Mouse (Mus musculus) embryo, embryonic 11 days (tissue): ENCODE results near the gene Ctcf.

ENCODE experiments used
- DNase-seq: peaks from one replicate; pipeline ENCODE4 v3.0.0-alpha.2; 2015

Ctcf gene

GRCm38 (mm10) chr8:105657641-105658040 lies 21.3 kb downstream of the Ctcf start:
- no peak for DNase-seq

- peak; percentile 30 for DNase-seq
Observed at GRCm38 (mm10) chr8:105661167-105661566, 24.8 kb downstream of the Ctcf start.

DNA sequence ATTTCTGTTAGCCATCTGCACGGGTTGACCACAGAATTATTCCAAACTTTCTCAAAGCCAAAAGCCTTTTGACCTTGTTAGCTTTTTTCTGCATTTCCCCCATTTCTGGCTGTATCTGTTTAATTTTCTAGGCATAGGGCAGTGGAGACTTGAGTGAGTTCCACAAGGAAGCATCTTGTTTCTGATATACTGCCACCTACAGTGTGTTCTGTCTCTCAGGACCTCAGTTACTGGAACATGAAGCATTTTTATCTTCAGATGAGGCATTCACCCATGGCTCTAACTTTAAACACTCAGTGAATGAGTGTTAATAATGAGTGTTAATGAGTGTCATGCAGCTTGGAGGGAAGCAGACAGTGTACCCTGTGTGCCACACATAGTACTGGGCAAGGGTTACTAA lies 41.5 kb downstream of the Ctcf start:
- no peak for DNase-seq

GRCm38 (mm10) chr8:105685325-105685724 lies 49.0 kb downstream of the Ctcf start:
- no peak for DNase-seq

DNA sequence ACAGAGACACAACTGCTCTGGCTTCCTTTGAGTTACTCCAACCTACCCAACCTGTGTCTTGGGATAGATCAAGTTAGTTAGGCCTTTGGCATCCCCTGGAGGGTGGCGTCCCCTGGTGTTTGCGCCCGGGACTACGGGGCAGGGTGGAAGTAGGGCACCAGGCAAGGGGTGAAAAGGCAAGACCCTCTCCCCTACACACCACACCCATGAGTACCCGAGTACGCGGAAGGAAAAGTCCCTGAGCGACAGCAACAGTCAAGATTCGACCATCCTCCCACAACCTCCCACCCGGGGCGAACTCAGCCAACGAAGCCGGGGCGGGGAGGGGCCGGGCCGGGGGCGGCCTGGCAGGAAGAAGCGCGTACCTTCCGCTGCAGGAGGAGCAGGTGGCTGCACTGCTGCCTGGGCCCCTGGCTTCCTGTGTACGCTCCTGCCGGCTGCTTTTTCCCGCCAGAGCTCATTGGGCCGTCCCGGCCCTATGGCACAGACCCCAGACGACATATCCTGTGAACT lies 49.5 kb downstream of the Ctcf start, which contains the start of gene Carmil2:
Gene Carmil2, plus strand, starts transcription at position 479 of the 513 bp plus-strand sequence.
- DNase-seq: peak; percentile 46

DNA sequence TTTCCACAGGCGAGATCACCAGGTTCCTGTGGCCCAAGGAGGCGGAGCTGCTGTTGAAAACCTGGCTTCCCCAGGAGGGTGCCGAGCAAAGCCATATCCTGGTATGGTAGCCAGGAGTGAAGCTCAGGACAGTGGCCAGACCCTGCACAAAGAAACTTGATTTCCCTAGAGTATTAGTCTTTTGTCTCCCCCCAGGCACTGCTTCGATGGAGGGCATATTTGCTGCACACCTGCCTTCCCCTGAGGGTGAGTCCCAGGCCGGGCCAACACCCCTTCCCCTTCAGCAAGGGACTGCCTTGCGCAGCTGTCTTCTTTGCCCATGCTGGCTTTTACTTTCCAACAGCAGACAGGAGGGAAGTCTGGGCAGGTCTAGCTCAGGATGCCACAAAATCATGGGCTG lies 50.2 kb downstream of the Ctcf start:
- no peak for DNase-seq

DNA sequence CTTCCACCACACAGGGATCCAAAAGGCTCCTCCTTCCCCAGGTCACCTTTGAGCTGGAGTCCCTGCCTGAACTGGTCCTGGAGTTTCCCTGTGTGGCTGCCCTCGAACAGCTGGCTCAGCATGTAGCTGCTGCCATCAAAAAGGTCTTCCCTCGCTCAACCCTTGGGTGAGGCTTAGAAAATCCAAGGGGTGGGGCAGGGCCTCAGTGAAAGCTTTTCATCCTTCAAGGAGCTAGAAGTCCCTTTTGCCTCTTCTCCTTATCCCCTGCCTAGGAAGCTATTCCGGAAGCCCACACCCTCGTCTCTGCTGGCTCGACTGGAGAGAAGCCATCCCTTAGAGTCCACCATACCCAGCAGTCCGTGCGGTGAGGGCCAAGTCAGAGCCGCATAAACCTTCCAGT lies 51.1 kb downstream of the Ctcf start:
- DNase-seq: no peak

- no peak for DNase-seq
Observed at GRCm38 (mm10) chr8:105688242-105688752, 51.9 kb downstream of the Ctcf start.

- DNase-seq: no peak
Observed at GRCm38 (mm10) chr8:105689256-105689982, 53.1 kb downstream of the Ctcf start.

DNA sequence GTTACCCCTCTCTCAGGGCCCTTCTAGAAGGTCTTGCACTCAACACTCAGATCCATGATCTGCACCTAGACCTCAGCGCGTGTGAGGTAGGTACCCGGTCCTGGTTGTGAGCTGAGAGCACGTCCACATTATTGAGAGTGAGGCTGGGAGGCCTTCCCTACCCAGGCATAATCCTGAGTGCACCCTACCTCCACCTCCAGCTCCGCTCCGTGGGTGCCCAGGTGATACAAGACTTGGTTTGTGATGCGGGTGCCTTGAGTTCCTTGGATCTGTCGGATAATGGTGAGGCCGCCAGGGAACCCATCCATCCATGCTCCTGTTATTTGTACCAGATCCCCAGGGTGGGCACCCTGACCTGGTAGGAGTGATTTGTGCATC lies 53.6 kb downstream of the Ctcf start:
- no peak for DNase-seq

DNA sequence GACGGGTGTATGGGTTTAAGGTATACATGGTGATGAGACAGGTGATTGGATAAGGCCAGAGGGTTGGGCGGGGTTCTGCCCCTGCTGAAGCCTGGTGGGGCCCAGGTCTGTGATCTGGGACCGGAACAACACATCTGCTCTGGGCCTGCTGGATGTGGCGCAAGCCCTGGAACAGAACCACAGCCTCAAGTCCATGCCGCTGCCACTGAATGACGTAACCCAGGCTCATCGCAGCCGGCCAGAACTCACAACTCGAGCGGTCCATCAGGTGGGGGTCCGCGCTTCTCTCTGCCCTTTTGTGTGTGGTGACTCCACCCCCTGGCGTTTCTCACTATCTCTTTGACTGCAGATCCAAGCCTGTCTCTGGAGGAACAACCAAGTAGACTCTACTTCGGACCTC lies 54.6 kb downstream of the Ctcf start:
- DNase-seq: no peak

GRCm38 (mm10) chr8:105692449-105693182 lies 56.2 kb downstream of the Ctcf start:
- DNase-seq: no peak

DNA sequence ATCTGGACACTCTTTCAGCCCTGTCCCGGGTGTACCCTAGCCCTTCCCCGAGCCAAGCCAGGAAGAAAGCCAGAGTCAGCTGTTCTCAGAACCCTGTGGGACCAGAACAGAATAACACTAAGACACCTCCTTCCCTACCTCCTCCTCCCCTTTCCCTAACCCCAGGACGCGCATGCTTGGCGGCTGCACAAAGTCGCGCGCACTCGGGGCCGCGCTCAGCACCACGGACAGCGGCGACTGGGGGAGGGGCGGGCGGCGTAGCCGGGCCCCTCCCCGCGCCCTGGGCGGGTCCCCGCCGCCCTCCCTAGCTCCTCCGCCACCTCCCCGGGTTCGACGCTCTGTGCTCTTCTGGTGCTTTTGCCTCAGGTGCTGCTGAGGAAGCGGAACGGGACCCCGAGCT lies 57.3 kb downstream of the Ctcf start:
- peak; percentile 82 for DNase-seq

DNA sequence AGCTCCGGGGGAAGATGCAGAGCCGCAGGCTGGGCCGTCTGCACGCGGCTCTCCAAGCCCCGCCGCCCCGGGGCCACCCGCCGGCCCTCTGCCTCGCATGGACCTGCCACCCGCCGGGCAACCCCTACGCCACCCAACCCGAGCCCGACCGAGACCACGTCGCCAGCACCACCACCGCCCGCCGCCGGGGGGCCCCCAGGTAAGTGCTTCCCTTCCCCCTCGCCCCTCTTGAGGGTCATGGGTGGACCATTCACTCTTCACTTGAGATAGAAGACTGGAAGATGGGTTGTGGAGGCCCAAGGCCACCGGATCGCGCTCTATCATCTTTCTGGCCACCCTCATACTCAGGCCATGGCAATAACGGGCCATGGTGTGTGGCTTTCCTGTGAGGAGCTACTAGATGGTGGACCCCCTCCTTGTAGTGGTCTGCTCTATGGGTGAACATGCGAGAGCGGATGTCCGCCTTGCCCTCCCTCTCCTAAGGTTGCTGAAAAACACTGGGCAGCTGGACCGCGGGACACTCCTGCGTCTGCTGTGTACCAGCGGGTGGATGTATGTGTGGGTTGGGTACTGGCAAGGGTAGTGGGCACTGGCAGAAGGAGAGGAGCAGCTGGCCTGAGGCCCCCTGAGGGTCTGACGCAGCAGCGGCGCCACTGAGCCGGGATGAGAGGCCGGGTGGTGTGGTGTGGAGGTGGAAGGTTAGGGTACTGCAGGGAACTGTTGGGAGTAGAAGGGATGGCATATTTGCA lies 57.9 kb downstream of the Ctcf start:
- peak; percentile 31 for DNase-seq

DNA sequence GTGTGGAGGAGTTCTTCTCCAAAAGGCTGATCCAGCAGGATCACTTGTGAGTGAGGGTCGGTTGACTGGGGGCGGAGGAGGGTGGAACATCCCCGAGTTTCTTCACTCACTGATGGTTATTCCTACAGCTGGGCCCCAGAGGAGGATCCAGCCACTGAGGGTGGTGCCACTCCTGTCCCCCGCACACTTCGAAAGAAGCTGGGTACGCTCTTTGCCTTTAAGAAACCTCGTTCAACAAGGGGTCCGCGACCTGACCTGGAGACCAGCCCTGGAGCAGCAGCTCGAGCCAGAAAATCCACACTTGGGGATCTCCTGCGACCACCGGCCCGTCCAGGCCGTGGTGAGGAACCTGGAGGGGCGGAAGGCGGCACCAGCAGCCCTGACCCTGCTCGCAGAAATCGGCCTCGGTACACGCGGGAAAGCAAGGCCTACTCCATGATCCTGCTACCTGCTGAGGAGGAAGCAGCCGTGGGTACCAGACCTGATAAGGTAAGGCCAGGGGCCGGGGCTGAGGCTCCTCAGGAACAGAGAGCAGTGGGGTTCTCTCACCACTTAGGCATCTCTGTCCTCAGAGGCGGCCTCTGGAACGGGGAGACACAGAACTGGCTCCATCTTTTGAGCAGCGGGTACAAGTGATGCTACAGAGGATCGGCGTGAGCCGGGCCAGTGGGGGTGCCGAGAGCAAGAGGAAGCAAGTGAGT lies 58.9 kb downstream of the Ctcf start:
- no peak for DNase-seq

DNA sequence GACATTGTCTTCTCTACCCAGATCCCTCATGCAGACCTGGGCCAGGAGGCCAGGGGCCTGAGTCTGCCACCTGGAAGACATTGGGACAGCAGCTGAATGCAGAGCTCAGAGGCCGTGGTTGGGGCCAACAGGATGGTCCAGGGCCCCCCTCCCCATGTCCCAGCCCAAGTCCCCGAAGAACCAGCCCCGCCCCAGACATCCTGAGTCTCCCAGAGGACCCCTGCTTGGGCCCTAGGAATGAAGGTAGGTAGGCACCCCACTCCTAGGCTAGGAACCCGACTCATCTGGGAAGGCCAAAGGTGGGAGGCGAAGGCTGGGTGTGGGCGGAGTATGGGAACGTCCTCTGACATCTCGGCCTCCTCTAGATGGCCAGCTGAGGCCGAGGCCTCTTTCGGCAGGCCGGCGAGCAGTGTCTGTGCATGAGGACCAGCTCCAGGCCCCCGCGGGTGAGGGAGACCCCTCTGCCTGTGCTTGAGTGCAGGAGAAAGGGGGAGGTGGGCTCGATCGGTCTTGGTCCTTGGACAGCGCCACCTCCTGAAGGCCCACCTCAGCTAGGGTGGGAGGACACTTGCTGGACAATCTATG lies 60.9 kb downstream of the Ctcf start:
- no peak for DNase-seq

DNA sequence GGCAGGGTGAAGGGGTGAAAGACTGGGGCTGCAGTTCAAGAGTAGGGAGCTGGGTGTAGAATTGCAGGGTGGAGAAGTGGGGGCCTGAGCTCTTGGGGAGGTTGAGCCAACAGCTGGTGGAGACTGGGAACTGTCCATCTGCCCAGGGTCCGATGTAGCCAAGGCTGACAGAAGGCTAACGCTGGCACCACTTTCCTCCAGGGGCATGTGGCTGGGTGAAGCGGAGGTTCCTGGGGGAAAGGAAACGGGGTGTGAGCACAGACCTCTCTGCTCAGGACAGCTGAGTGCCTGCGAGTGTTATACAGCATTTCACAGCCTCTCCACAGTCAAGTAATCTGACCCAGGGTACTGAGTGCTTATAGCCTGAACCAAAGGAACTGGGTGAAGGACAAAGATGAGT lies 62.4 kb downstream of the Ctcf start:
- no peak for DNase-seq

DNA sequence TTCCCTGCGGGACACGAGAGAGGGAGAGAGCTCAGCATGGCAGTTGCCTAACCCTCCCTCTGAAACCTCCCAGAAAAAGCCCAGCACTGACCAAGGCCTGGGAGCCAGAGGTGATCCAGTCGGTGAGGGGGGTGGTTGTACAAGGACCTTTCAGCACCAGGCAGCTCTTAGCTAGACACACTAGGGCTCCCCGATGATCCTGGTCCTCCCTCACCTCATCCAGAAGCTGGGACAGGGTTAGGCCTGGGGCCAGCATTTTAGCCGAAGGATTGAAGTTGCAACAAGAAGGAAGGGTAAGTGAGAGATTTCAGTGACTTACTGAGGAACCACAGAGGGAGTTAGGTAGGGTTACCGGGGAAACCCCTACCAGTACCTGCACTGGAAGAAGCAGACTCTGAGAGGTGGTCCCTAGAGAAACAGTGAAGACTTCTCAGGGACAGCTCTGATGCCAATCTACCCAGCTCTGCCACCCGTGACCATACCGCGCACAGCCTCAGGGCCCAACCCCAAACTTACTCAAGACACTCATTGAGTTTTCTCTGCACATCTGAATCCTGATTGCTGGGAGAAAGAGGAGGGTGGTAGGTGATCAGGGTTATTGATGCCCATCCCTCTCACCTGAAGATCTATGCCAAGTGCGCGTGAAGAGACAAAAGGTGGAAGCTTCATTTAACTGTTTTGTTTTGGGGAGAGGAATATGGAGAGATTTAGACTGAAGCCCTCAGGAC lies 63.3 kb downstream of the Ctcf start:
- no peak for DNase-seq

GRCm38 (mm10) chr8:105700566-105700965 lies 64.2 kb downstream of the Ctcf start:
- peak; percentile 46 for DNase-seq

DNA sequence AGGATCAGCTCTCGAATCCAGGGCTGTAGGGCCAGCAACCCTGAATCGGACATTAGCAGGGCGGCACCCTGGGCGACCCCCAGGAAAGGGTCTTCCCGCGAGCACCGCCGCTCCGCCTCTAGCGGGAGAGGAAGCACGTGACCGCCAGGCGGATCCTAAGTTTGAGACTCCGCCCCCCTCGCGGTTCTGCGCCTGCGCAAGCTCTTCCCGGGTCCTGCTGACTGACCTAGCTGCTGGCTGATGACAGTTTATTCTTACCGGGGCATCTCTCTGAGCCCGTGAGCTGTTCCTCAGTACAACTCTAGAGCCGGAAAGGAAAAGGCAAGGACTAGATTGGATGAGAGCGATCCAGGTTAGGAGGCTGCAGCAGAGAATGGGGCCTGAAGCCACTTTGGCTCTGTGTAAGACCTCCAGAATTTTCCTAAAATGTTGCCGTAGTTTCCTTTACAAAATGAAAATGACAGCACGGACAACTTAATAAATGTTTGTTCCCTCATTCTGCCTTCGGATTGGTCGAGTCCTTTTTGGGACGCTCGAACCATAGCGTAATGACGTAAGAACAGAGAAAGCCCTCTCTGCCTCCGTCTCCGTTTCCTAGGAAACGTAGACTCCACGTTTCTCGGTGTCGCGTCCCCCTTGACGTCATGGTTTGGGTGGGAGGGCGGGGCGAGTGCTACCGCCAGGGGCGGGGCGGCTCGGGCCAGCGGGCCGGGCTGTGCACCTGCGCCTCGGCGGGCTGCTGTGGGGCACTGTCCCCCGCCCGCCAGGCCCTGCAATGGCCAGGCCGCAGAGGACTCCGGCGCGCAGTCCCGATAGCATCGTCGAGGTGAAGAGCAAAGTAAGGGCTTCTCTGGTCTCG lies 64.8 kb downstream of the Ctcf start, which contains the start of the genes Acd and Pard6a:
Gene Acd, minus strand, starts transcription at position 137 of the 859 bp plus-strand sequence.
Gene Pard6a, plus strand, starts transcription at position 183 of the 859 bp plus-strand sequence.
- peak; percentile 97 for DNase-seq
